ENCODE assay signal across 8 mouse cellular contexts in genomic region chr2:35214881-35215358, GRCm38 (mm10). TPM values are rescaled to one million over a fixed set of nuclear protein-coding genes. Genes with fewer than 3 reads are reported as not detected.
DNase-seq lines count a peak whose midpoint lies in the region; ATAC-seq and TF ChIP-seq lines count a peak whose summit lies in the region.

No protein-coding gene starts in this region.

- no peaks in the 10 kb centered on the region for H3K4me1 ChIP-seq in cerebellum, adult 2 months (ENCODE audit: control insufficient read depth, insufficient read depth, low read length)
- H3K4me1 ChIP-seq in lung, embryonic 16.5 days (replicated peaks; ENCODE audit: control insufficient read depth, insufficient read depth, low read length) = peaks cover 4% of the 10 kb centered on the region; the same call in 1 of the 2 replicates

- peak; percentile 74 to 87 for ATAC-seq in hematopoietic stem cell, adult 5-6 weeks (replicated peaks in 1 of 2; ENCODE audit: insufficient read depth in 1 of 2, low FRiP score in 2 of 2, low TSS enrichment in 1 of 2, low read depth in 1 of 2, poor library complexity in 2 of 2, severe bottlenecking in 2 of 2)
- peak; percentile 85 for ATAC-seq in lung, embryonic 16.5 days (ENCODE audit: low read depth)

- no peak overlapping the region for H3K4me3 ChIP-seq in cerebellum, adult 2 months (replicated peaks; ENCODE audit: insufficient read depth, low read depth, low read length)
- peak overlapping the region; percentile 2; the same call in 1 of the 2 replicates for H3K4me3 ChIP-seq in lung, embryonic 16.5 days (ENCODE audit: low read length)

- DNase-seq in ES-CJ7 (ENCODE audit: low read depth, low spot score) = peak; percentile 63
- DNase-seq in cerebellum, adult 2 months = peak; percentile 66 to 82
- peak; percentile 87 for DNase-seq in forelimb bud, embryonic 11.5 days (ENCODE audit: low read depth, low spot score)
- DNase-seq in layer of hippocampus, adult 9-10 months (ENCODE audit: low spot score) = peak; percentile 79
- peak; percentile 85 for DNase-seq in ovary, postnatal 10 days (ENCODE audit: low spot score)
- peak; percentile 52 to 82 for DNase-seq in thymus, postnatal 10 days (ENCODE audit: low spot score in 2 of 2)

- H3K27me3 ChIP-seq in cerebellum, adult 2 months (ENCODE audit: control insufficient read depth, insufficient read depth, low read length) = no peaks in the 10 kb centered on the region
- no peaks in the 10 kb centered on the region for H3K27me3 ChIP-seq in lung, embryonic 16.5 days (ENCODE audit: control insufficient read depth, insufficient read depth, low read depth, low read length)

- no peaks in the 10 kb centered on the region for H3K9me3 ChIP-seq in lung, embryonic 16.5 days (ENCODE audit: control insufficient read depth, low read length)

- no peak for TF ChIP-seq POLR2A in cerebellum, adult 2 months (IDR thresholded peaks at IDR 0.05; ENCODE audit: borderline replicate concordance, insufficient read depth, low read length)

- peak; percentile 85 for TF ChIP-seq CTCF in cerebellum, adult 2 months (IDR thresholded peaks at IDR 0.05; ENCODE audit: borderline replicate concordance, insufficient read depth, low read depth, low read length)

- peak overlapping the region; percentile 47 for H3K4me2 ChIP-seq in lung, embryonic 16.5 days (ENCODE audit: low read depth, low read length)

- WGBS in cerebellum, adult 2 months = 1% methylated on average over 12 of the region's 12 CpGs
- 6% methylated on average over 12 of the region's 12 CpGs for WGBS in lung, embryonic 16.5 days

- peak overlapping the region; percentile 39; the same call in 1 of the 2 replicates for H3K9ac ChIP-seq in lung, embryonic 16.5 days (ENCODE audit: low read length)

- H3K27ac ChIP-seq in cerebellum, adult 2 months (ENCODE audit: insufficient read depth, low read length) = no peak overlapping the region
- H3K27ac ChIP-seq in lung, embryonic 16.5 days (ENCODE audit: low read length) = peak overlapping the region; percentile 78

- no peaks in the 10 kb centered on the region for H3K36me3 ChIP-seq in lung, embryonic 16.5 days (ENCODE audit: control insufficient read depth, insufficient read depth, low read length)

RNA-seq across cellular contexts. Expression of gene Rab14, which starts 14.0 kb away (rescaled TPM):
- polyA plus RNA-seq in cerebellum, adult 2 months (2012; rRNA removed) = 165 and 168 TPM in 2 replicates
- 117 and 158 TPM in 2 replicates for total RNA-seq in hematopoietic stem cell, adult 5-6 weeks (2017)
- 349 and 387 TPM in 2 replicates for polyA plus RNA-seq in lung, embryonic 16.5 days (2015; fragmentation: Nextera tagmentation; extraction: Ambion mirVana)

RNA-seq across cellular contexts. Expression of gene Gsn, which starts 41.3 kb away (rescaled TPM):
- polyA plus RNA-seq in cerebellum, adult 2 months (2012; rRNA removed) = 119 and 127 TPM in 2 replicates
- 19.8 and 34.2 TPM in 2 replicates for total RNA-seq in hematopoietic stem cell, adult 5-6 weeks (2017)
- 241 and 277 TPM in 2 replicates for polyA plus RNA-seq in lung, embryonic 16.5 days (2015; fragmentation: Nextera tagmentation; extraction: Ambion mirVana)
